Mouse (Mus musculus): ENCODE measurements around the gene 1110008L16Rik. TPM values are rescaled to one million over a fixed set of nuclear protein-coding genes. Genes with fewer than 3 reads are reported as not detected.

1110008L16Rik gene
- polyA plus RNA-seq, 1 experiment from 2014 or later: 14.2 TPM

GRCm38 (mm10) chr12:55353423-55353822, 54.0 kb downstream of the 1110008L16Rik start:
- Histone ChIP-seq H3K9me3 (no peaks in the 10 kb centered on the region), H3K36me3 (no peaks in the 10 kb centered on the region), H3K27ac (no peak overlapping the region), H3K4me3 (no peak overlapping the region), H3K27me3 (ENCODE audit: insufficient read depth, poor library complexity, severe bottlenecking) (no peaks in the 10 kb centered on the region), H3K4me1 (no peaks in the 10 kb centered on the region)
- 80% methylated on average over 6 of the region's 6 CpGs for WGBS
- DNase-seq (ENCODE audit: low spot score): no peak

GRCm38 (mm10) chr12:55354904-55355303, 55.5 kb downstream of the 1110008L16Rik start:
- Histone ChIP-seq H3K27me3 (ENCODE audit: insufficient read depth, poor library complexity, severe bottlenecking) (no peaks in the 10 kb centered on the region), H3K27ac (no peak overlapping the region), H3K4me1 (no peaks in the 10 kb centered on the region), H3K9me3 (no peaks in the 10 kb centered on the region), H3K4me3 (no peak overlapping the region), H3K36me3 (no peaks in the 10 kb centered on the region)
- 56% methylated on average over 4 of the region's 4 CpGs for WGBS
- no peak for DNase-seq (ENCODE audit: low spot score)

GRCm38 (mm10) chr12:55357303-55357702, 57.9 kb downstream of the 1110008L16Rik start:
- 48% methylated on average over 1 of the region's 1 CpGs for WGBS
- no peak for DNase-seq (ENCODE audit: low spot score)
- Histone ChIP-seq H3K4me3 (no peak overlapping the region), H3K27ac (no peak overlapping the region), H3K4me1 (no peaks in the 10 kb centered on the region), H3K36me3 (no peaks in the 10 kb centered on the region), H3K9me3 (no peaks in the 10 kb centered on the region), H3K27me3 (ENCODE audit: insufficient read depth, poor library complexity, severe bottlenecking) (no peaks in the 10 kb centered on the region)

GRCm38 (mm10) chr12:55360929-55361328, 61.6 kb downstream of the 1110008L16Rik start:
- 85% methylated on average over 5 of the region's 5 CpGs for WGBS
- no peaks in the 10 kb centered on the region for H3K27me3 ChIP-seq (ENCODE audit: insufficient read depth, poor library complexity, severe bottlenecking)
- no peak for DNase-seq (ENCODE audit: low spot score)
- no peaks in the 10 kb centered on the region for H3K36me3 ChIP-seq
- H3K9me3 ChIP-seq: no peaks in the 10 kb centered on the region
- H3K4me3 ChIP-seq: no peak overlapping the region
- no peak overlapping the region for H3K27ac ChIP-seq
- H3K4me1 ChIP-seq: no peaks in the 10 kb centered on the region

- Histone ChIP-seq H3K4me3 (no peak overlapping the region), H3K27me3 (ENCODE audit: insufficient read depth, poor library complexity, severe bottlenecking) (no peaks in the 10 kb centered on the region), H3K27ac (no peak overlapping the region), H3K9me3 (no peaks in the 10 kb centered on the region), H3K4me1 (no peaks in the 10 kb centered on the region), H3K36me3 (no peaks in the 10 kb centered on the region)
- no peak for DNase-seq (ENCODE audit: low spot score)
- WGBS: 64% methylated on average over 2 of the region's 2 CpGs
Observed at GRCm38 (mm10) chr12:55365083-55365482, 65.7 kb downstream of the 1110008L16Rik start.

- WGBS: 86% methylated on average over 3 of the region's 3 CpGs
- no peak overlapping the region for H3K27ac ChIP-seq
- H3K4me3 ChIP-seq: no peak overlapping the region
- no peaks in the 10 kb centered on the region for H3K4me1 ChIP-seq
- no peaks in the 10 kb centered on the region for H3K9me3 ChIP-seq
- no peaks in the 10 kb centered on the region for H3K36me3 ChIP-seq
- no peaks in the 10 kb centered on the region for H3K27me3 ChIP-seq (ENCODE audit: insufficient read depth, poor library complexity, severe bottlenecking)
- no peak for DNase-seq (ENCODE audit: low spot score)
Observed at GRCm38 (mm10) chr12:55372424-55373055, 73.2 kb downstream of the 1110008L16Rik start.

GRCm38 (mm10) chr12:55376956-55377609, 77.7 kb downstream of the 1110008L16Rik start:
- H3K36me3 ChIP-seq: 0 out of 2 replicates have a peak, but pooled peaks cover 2% of the 10 kb centered on the region
- H3K27me3 ChIP-seq (ENCODE audit: insufficient read depth, poor library complexity, severe bottlenecking): no peaks in the 10 kb centered on the region
- no peak overlapping the region for H3K27ac ChIP-seq
- WGBS: 86% methylated on average over 16 of the region's 16 CpGs
- H3K4me1 ChIP-seq: no peaks in the 10 kb centered on the region
- no peaks in the 10 kb centered on the region for H3K9me3 ChIP-seq
- no peak overlapping the region for H3K4me3 ChIP-seq
- DNase-seq (ENCODE audit: low spot score): no peak

GRCm38 (mm10) chr12:55377610-55377980, 78.2 kb downstream of the 1110008L16Rik start:
- no peak overlapping the region for H3K27ac ChIP-seq
- no peaks in the 10 kb centered on the region for H3K4me1 ChIP-seq
- no peaks in the 10 kb centered on the region for H3K9me3 ChIP-seq
- H3K36me3 ChIP-seq: 0 out of 2 replicates have a peak, but pooled peaks cover 2% of the 10 kb centered on the region
- DNase-seq (ENCODE audit: low spot score): no peak
- H3K4me3 ChIP-seq: no peak overlapping the region
- 68% methylated on average over 6 of the region's 6 CpGs for WGBS
- no peaks in the 10 kb centered on the region for H3K27me3 ChIP-seq (ENCODE audit: insufficient read depth, poor library complexity, severe bottlenecking)

- Histone ChIP-seq H3K4me3 (no peak within 1 kb of the TSS), H3K27ac (no peak within 1 kb of the TSS), H3K27me3 (ENCODE audit: insufficient read depth, poor library complexity, severe bottlenecking) (no peaks in the 10 kb centered on the region), H3K36me3 (0 out of 2 replicates have a peak, but pooled peaks cover under 1% of the 10 kb centered on the region), H3K4me1 (peaks cover 28% of the 10 kb centered on the region), H3K9me3 (no peaks in the 10 kb centered on the region)
- no peak for DNase-seq (ENCODE audit: low spot score)
- 72% methylated on average over 10 of the region's 10 CpGs for WGBS
Observed at GRCm38 (mm10) chr12:55384023-55384749, 84.8 kb downstream of the 1110008L16Rik start, which contains the start of gene Psma6. TSS of gene Psma6 (plus strand) at chr12:55384222.

GRCm38 (mm10) chr12:55384826-55385225, 85.4 kb downstream of the 1110008L16Rik start:
- Histone ChIP-seq H3K4me3 (no peak overlapping the region), H3K9me3 (no peaks in the 10 kb centered on the region), H3K27me3 (ENCODE audit: insufficient read depth, poor library complexity, severe bottlenecking) (no peaks in the 10 kb centered on the region), H3K36me3 (no peaks in the 10 kb centered on the region), H3K4me1 (peaks cover 28% of the 10 kb centered on the region), H3K27ac (no peak overlapping the region)
- WGBS: 89% methylated on average over 3 of the region's 3 CpGs
- DNase-seq (ENCODE audit: low spot score): no peak

GRCm38 (mm10) chr12:55385931-55386330, 86.6 kb downstream of the 1110008L16Rik start:
- H3K27ac ChIP-seq: no peak overlapping the region
- H3K9me3 ChIP-seq: no peaks in the 10 kb centered on the region
- 62% methylated on average over 6 of the region's 6 CpGs for WGBS
- no peaks in the 10 kb centered on the region for H3K36me3 ChIP-seq
- DNase-seq (ENCODE audit: low spot score): no peak
- no peak overlapping the region for H3K4me3 ChIP-seq
- peaks cover 28% of the 10 kb centered on the region for H3K4me1 ChIP-seq
- H3K27me3 ChIP-seq (ENCODE audit: insufficient read depth, poor library complexity, severe bottlenecking): no peaks in the 10 kb centered on the region

- no peaks in the 10 kb centered on the region for H3K27me3 ChIP-seq (ENCODE audit: insufficient read depth, poor library complexity, severe bottlenecking)
- H3K9me3 ChIP-seq: no peaks in the 10 kb centered on the region
- H3K36me3 ChIP-seq: no peaks in the 10 kb centered on the region
- no peak for DNase-seq (ENCODE audit: low spot score)
- no peak overlapping the region for H3K4me3 ChIP-seq
- H3K27ac ChIP-seq: no peak overlapping the region
- WGBS: 69% methylated on average over 9 of the region's 9 CpGs
- H3K4me1 ChIP-seq: peaks cover 28% of the 10 kb centered on the region
Observed at GRCm38 (mm10) chr12:55386456-55386855, 87.1 kb downstream of the 1110008L16Rik start.
